Mouse (Mus musculus) lung, postnatal 36 days (tissue): Measurements from ENCODE around the gene Pdzd8.

ENCODE experiments used
- DNase-seq: peaks from one replicate; pipeline ENCODE4 v3.0.0; 2022; ENCODE audit warnings: mixed read lengths

Gene Pdzd8

DNA sequence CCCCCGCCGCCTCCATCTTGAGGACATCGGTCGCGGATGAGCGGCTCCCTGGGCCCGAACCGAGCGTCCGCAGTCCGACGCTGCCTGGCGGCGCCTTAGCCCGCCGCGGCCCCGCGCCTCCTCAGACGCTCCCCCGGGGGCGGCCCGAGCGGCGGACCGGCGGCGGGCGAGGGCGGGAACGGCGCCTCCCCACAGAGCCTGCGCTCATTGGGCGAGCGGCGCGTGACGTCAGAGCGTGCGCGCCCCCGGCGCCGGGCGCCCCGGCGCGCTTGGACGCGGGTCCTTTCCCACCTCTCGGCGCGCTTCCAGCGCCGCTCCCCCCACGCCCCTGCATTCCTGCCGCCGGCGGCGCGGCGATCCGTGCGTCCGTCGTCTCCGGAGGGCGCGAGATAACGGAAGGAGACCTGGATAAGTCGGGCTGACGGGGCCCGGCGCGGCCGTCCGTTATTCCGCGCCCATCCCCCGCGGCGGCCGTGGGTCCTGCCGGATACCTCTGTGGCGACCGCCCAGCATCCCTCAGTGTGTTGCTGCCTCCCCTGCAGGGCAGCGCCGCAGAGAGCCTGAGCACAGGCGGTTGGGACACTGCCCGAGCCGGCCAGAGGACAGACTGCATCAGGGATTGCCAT is at the start of gene Pdzd8:
Gene Pdzd8 (minus strand): TSS at position 123 of the 626 bp plus-strand sequence.
- peak; percentile 86 for DNase-seq

GRCm38 (mm10) chr19:59393777-59394441 is 48.3 kb upstream of the Pdzd8 start:
- DNase-seq, result no peak

DNA sequence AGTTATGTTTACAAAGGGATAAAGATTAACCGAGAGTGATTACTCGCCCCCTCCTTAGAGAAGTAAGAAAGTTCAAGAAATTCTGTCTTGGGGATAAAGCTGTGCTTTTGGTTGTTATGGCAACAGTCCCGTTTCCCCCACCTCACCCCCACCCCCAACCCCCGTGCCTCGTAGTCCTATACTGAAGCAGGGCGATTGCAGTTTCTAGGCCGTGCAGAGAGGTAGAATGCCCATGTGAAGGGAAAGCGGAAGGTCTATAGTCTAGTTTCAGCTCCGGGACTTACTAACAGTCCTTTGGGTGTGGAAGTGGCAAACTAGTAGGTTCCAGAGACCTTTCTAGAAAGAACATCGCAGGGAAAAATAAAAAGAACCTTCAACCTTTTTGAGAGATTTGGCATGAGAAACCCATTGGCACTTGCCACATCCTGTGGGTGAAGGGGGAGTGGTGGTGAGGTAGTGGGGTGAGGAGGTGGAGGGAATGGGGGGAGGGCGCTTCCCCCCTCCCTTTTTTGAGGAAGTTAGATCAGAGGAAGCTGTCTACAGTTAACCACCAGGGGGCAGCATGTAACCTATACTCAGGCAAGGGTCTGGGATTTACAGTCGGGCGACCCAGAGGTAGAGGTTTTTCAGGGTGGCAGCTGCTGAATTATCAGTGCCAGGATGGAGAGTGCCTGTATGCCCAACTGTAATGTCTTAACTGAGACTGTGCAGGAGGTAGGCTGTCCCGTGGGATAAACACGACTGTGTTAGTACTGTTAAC is 43.4 kb upstream of the Pdzd8 start:
- DNase-seq, result peak; percentile 81

GRCm38 (mm10) chr19:59388399-59388798 is 42.8 kb upstream of the Pdzd8 start:
- DNase-seq, result no peak

- peak; percentile 22 for DNase-seq
Observed at GRCm38 (mm10) chr19:59387178-59387577, 41.6 kb upstream of the Pdzd8 start.

- DNase-seq, result no peak
Observed at GRCm38 (mm10) chr19:59384582-59385495, 39.3 kb upstream of the Pdzd8 start.

- no peak for DNase-seq
Observed at GRCm38 (mm10) chr19:59382416-59382917, 36.9 kb upstream of the Pdzd8 start.

- no peak for DNase-seq
Observed at GRCm38 (mm10) chr19:59379995-59380394, 34.4 kb upstream of the Pdzd8 start.

- peak; percentile 10 for DNase-seq
Observed at GRCm38 (mm10) chr19:59376481-59376880, 30.9 kb upstream of the Pdzd8 start.

GRCm38 (mm10) chr19:59374940-59375339 is 29.4 kb upstream of the Pdzd8 start:
- no peak for DNase-seq

DNA sequence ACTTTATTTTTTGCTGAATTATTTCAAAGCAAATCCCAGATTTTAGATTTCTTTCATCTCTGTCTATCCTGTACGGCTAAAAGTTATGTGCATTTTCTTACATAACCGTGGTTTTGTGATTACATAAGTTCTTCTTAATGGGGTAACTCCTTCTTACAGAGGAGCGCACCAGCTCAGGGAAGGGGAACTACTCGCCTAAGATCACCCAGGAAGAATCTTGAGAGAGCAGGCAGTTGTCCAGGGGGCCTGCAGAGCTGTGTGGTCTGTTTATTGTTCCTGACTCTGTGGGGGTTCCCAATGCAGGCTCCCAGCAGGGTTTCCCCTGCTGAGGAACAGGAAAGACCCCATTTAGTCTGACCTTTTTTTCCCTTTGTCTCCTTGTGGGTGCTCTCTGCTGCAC is 27.3 kb upstream of the Pdzd8 start:
- DNase-seq, result no peak

- DNase-seq, result no peak
Observed at GRCm38 (mm10) chr19:59371016-59371415, 25.4 kb upstream of the Pdzd8 start.

DNA sequence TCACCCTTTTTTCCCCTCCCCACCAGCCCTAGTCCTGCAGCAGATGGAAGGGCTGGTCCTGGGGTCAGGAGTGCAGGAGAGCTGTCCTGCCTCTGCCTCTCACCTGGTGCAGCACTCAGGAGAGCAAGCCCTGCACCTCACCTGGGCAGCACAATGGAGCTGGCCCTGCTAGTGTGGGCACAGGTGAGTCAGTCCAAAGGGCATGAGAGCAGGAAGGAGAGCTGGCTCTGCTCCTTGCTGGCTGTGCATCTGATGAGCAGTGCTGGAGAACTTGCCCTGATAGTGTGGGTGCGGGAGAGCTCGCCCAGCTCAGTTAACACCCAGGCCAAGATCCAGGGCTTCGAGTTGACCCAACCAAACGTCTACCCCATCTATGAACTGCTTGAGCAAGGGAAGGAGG is 22.3 kb upstream of the Pdzd8 start:
- no peak for DNase-seq

GRCm38 (mm10) chr19:59366724-59367123 is 21.1 kb upstream of the Pdzd8 start:
- DNase-seq, result no peak

- DNase-seq, result no peak
Observed at GRCm38 (mm10) chr19:59363666-59364065, 18.1 kb upstream of the Pdzd8 start.

GRCm38 (mm10) chr19:59362646-59363045 is 17.1 kb upstream of the Pdzd8 start:
- DNase-seq, result no peak

- no peak for DNase-seq
Observed at GRCm38 (mm10) chr19:59360486-59360896, 14.9 kb upstream of the Pdzd8 start.

DNA sequence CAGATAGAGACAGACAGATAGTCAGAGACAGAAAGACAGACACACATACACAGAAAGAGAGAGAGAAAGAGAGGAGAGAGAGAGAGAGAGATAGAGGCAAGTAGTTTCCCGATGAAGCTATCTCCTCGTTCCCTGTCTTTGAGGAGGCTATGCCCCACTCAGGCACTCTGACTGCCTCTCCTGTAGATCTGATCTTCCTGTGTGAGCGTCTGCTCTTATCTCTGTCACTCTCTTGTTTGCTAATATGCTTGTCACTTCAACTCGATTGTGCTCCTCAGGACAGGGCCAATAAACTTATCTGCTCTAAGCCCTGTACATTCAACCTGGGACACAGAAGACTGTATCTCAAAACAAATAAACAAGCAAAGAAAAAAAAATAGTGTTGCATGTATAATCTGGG is 13.6 kb upstream of the Pdzd8 start:
- DNase-seq, result no peak

GRCm38 (mm10) chr19:59357878-59358277 is 12.3 kb upstream of the Pdzd8 start:
- DNase-seq, result no peak

DNA sequence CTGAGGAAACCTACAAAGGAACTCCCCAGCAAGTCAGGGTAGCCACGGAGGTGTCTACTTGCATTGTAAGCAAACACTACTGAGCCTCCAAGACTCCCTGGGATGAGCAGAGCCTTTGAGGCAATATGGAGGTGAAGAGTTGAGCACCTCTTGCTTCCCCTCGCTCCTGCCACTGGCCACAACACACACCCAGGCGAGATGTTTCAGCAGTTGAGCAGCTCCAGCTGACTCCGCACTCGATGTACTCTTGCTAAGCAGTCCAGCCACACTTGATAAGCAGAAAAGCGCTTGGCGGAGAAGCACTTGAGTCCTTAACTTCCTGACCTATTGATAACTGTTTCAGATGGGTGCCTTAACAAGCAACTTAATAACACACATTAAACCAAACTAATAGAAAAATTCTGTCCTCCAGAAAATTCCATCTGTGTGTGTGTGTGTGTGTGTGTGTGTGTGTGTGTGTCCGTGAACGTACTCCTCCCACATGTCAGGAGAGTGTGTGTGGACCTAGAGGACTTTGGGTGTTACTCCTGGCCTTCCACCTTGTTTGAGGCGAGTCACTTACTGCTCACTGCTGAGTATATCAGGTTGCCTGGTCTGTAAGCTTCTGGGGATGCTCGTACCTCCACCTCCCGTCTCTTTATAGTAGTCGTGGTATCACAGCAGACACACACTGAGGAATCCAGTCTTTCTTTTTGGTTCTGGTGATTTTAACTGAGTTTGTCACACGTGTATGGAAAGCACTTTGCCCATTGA is 11.4 kb upstream of the Pdzd8 start:
- no peak for DNase-seq

DNA sequence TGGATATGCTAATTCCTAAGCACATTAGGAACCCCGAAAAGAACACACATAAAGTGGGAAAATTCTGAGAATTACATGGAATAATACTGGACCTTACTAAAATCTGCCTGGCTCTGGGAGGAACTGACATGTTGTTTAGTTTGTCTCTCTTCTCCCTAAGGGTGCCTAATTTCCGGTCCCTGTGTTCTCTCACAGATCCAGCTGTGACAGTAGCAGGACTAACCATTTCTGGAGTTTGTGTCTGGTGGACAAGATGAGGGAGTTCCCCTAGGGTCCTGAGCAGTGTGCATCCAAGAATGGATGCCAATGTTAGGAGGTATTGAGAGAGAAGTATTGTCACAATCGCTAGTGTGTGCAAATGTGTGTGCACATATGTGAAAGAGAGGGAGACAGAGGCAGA is 10.8 kb upstream of the Pdzd8 start:
- no peak for DNase-seq

GRCm38 (mm10) chr19:59354906-59355305 is 9.3 kb upstream of the Pdzd8 start:
- DNase-seq, result no peak
